Mouse (Mus musculus) heart, embryonic 12.5 days (tissue): ENCODE results near the gene Gm4981. TPM values are rescaled to one million over a fixed set of nuclear protein-coding genes. Genes with fewer than 3 reads are reported as not detected.
"Not testable (repeated sequence)": the region's sequence is repeated elsewhere in the genome, so short reads cannot be mapped to it uniquely, and the experiment has no call there.

Source experiments
- ATAC-seq: fragments of 200-750 bp; cut with Nextera tagmentation; 2 replicates; pipeline ENCODE4 v1.8.0; 2017; ENCODE audit warnings: moderate TSS enrichment, moderate library complexity; ENCODE audit not compliant: insufficient number of reproducible peaks, low FRiP score
- H3K27ac ChIP-seq: fragments of 300-500 bp; sonication (generic); 2 replicates; pipeline ENCODE4 v1.5.1; 2016; ENCODE audit warnings: mild to moderate bottlenecking, moderate library complexity; ENCODE audit not compliant: poor library complexity, severe bottlenecking
- H3K27me3 ChIP-seq: fragments of 300-500 bp; sonication (generic); replicated peaks from 2 replicates; pipeline ENCODE4 v1.6.1; 2016; ENCODE audit warnings: mild to moderate bottlenecking, moderate library complexity
- H3K36me3 ChIP-seq: fragments of 300-500 bp; sonication (generic); 2 replicates; pipeline ENCODE4 v1.6.1; 2016; ENCODE audit warnings: mild to moderate bottlenecking, moderate library complexity
- H3K4me1 ChIP-seq: fragments of 300-500 bp; sonication (generic); replicated peaks from 2 replicates; pipeline ENCODE4 v1.6.1; 2016; ENCODE audit warnings: mild to moderate bottlenecking
- H3K4me2 ChIP-seq: fragments of 300-500 bp; sonication (generic); 2 replicates; pipeline ENCODE4 v1.6.1; 2016; ENCODE audit warnings: mild to moderate bottlenecking, moderate library complexity
- H3K4me3 ChIP-seq: fragments of 300-500 bp; sonication (generic); 2 replicates; pipeline ENCODE4 v1.5.1; 2016; ENCODE audit warnings: mild to moderate bottlenecking
- H3K9ac ChIP-seq: fragments of 300-500 bp; sonication (generic); 2 replicates; pipeline ENCODE4 v1.6.1; 2016; ENCODE audit warnings: mild to moderate bottlenecking, moderate library complexity
- H3K9me3 ChIP-seq: fragments of 300-500 bp; sonication (generic); replicated peaks from 2 replicates; pipeline ENCODE4 v1.6.1; 2016; ENCODE audit warnings: mild to moderate bottlenecking, moderate library complexity
- WGBS: fragments of 180-500 bp; shearing (Covaris S2); methylation state at CpG from one replicate; pipeline ENCODE4 v1.1.7; 2016; 5-methylcytosine and 5-hydroxymethylcytosine counted together
- polyA plus RNA-seq: library from polyadenylated mRNA; unstranded; fragments of >200 nt; fragmentation: Nextera tagmentation; extraction: Ambion mirVana; gene quantifications from 2 replicates; pipeline ENCODE4 v1.2.1, GENCODE M21; 2016

The Gm4981 gene
- polyA plus RNA-seq, 1 experiment from 2014 or later, result not detected

DNA sequence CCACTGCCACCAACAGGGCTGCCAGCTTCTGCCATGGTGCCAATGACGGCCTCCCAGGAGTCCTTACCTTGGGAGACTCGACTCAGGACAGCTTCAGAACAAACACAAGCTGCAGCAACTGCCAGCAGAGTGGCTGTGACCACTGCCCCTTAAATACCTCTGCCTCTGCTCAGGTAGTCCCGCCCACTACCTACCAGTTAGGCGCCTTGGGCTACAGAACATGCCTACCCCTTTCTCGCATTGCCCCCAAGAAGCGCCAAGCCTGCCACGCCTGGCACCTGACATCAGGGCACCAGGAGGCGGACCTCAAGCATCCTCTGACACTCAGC, 3.9 kb downstream of the Gm4981 start, which contains the start of gene Duxf3:
Gene Duxf3 (minus strand): TSS at position 35 of the 329 bp plus-strand sequence.
- H3K4me1 ChIP-seq, H3K27ac ChIP-seq, H3K9ac ChIP-seq, H3K27me3 ChIP-seq, H3K4me3 ChIP-seq, H3K4me2 ChIP-seq, H3K36me3 ChIP-seq: not testable (repeated sequence)
- peaks cover 28% of the 10 kb centered on the region for H3K9me3 ChIP-seq
- WGBS, result 65% methylated on average over 6 of the region's 8 CpGs
- peak; percentile 56 for ATAC-seq

DNA sequence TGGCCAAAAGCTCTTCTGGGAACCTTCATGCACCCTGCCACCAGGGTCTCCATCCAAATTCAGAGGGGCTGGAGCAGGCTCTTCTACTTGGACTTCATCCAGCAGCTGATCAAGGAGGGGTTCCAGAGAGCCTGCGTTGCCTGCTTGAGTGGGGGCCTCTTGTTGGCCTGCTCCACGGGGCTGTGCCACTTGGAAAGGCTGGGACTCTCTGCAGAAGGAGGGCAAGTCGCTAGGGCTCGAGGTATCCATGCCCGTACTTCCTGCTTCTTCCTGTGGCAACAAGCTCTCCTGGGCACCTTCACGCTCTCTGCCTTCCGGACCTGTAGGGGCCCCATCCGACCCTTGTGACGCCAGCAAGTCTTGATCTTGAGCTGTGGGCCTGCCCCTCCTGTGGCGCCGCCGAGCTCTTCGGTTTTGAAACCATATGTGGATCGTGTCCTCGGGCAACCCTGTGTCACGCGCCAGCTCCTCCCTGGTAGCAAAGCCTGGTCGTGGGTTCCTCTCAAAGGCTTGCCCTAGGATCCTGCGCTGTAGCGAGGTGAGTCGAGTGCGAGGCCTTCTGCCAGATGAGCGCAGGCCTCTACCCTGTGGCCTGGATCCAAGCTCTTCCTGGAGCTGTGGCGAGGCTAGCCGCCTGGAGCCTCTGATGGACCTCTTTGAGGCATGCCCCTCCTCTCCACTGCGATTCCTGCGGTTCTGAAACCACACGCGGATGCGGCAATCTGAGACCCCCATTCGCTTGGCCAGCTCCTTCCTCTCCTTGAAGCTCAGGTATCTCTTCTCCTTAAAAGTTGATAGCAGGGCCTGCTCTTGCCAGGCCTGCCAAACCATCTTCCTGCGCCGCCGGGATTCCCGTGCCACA, 4.5 kb downstream of the Gm4981 start:
- H3K4me3 ChIP-seq, H3K4me2 ChIP-seq, H3K4me1 ChIP-seq, H3K27me3 ChIP-seq, H3K9ac ChIP-seq, H3K27ac ChIP-seq, H3K36me3 ChIP-seq: not testable (repeated sequence)
- 83% methylated on average over 35 of the region's 35 CpGs for whole genome bisulfite sequencing
- peaks cover 26% of the 10 kb centered on the region for H3K9me3 ChIP-seq
- ATAC-seq, result peak; percentile 85

DNA sequence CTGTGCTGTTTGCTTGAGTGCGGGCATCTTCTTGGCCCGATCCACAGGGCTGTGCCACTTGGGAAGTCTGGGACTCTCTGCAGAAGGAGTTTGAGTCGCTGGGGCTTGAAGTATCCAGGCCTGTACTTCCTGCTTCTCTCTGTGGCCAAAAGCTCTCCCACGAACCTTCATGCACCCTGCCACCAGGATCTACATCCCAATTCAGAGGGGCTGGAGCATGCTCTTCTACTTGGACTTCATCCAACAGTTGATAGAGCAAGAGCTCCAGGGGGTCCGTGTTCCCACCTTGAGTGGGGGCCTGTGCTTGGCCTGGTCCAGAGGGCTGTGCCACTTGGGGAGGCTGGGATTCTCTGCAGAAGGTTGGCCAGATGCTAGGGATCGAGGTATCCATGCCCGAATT, 5.4 kb downstream of the Gm4981 start:
- H3K4me1 ChIP-seq, H3K9ac ChIP-seq, H3K4me3 ChIP-seq, H3K27ac ChIP-seq, H3K4me2 ChIP-seq, H3K27me3 ChIP-seq, H3K36me3 ChIP-seq: not testable (repeated sequence)
- peak; percentile 43 for ATAC-seq
- peaks cover 24% of the 10 kb centered on the region for H3K9me3 ChIP-seq
- WGBS, result 83% methylated on average over 5 of the region's 7 CpGs

DNA sequence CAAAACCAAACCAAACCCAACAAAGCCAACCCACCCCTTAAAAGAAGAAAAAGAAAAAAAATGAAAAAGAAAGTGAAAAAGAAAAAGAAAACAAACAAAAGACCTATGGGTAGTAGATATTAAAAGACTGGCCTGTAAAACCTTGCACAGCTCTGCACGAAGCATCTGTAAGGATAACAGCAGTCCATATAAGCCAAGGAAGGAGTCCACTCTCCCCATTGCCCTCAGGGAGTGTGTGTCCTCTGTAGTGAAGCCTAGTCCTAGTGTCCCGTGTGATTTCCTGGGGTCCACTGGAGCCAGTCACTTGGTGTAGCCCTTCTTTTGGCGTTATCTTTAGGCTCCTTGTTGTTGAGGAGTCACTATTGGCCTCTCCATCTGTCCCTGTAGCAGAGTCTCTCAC, 6.5 kb downstream of the Gm4981 start:
- H3K9ac ChIP-seq, ATAC-seq, H3K4me1 ChIP-seq, H3K4me3 ChIP-seq, H3K4me2 ChIP-seq, H3K36me3 ChIP-seq, H3K27ac ChIP-seq, H3K27me3 ChIP-seq: not testable (repeated sequence)
- WGBS, result 52% methylated on average over 3 of the region's 3 CpGs
- peaks cover 22% of the 10 kb centered on the region for H3K9me3 ChIP-seq

DNA sequence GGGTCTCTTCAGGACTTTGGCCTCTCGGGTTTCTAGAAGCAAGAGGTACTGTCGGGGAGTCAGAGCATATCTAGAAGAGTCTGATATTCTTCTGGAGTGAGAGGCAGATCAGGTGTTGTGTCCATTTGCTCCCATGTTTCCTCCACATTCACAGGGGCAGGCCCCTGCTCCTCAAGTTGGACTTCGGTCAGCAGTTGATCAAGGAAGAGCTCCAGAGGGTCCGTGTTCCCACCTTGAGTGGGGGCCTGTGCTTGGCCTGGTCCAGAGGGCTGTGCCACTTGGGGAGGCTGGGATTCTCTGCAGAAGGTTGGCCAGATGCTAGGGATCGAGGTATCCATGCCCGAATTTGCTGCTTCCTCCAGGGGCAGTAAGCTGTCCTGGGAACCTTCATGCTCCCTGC, 8.7 kb downstream of the Gm4981 start:
- not testable (repeated sequence) for H3K27me3 ChIP-seq, H3K4me3 ChIP-seq, H3K9ac ChIP-seq, H3K36me3 ChIP-seq, H3K4me1 ChIP-seq, ATAC-seq, H3K4me2 ChIP-seq, H3K27ac ChIP-seq
- 61% methylated on average over 3 of the region's 6 CpGs for WGBS
- H3K9me3 ChIP-seq, result peaks cover 19% of the 10 kb centered on the region

DNA sequence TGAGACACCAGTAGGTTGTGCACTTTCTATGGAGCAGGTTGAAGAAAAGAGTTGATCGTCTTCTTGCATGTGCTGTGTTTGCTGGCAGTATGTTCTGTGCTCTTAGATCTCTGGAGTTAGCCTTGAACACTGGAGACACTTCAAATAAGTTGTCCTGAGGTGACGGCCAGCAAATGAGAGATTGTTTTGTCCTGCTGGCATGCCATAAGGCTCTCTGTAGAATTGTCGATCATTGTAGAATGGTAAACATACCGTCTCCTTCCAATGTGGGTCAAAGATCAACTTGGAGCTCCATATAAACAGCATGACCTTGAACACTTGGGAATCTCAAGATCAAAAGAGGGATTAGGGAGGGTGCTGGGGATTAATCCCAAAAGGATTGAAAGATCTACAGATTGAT, 10.1 kb downstream of the Gm4981 start:
- H3K4me1 ChIP-seq, H3K36me3 ChIP-seq, H3K9me3 ChIP-seq, H3K9ac ChIP-seq, H3K4me2 ChIP-seq, H3K4me3 ChIP-seq, H3K27ac ChIP-seq, H3K27me3 ChIP-seq, ATAC-seq: not testable (repeated sequence)
- 68% methylated on average over 4 of the region's 4 CpGs for WGBS

DNA sequence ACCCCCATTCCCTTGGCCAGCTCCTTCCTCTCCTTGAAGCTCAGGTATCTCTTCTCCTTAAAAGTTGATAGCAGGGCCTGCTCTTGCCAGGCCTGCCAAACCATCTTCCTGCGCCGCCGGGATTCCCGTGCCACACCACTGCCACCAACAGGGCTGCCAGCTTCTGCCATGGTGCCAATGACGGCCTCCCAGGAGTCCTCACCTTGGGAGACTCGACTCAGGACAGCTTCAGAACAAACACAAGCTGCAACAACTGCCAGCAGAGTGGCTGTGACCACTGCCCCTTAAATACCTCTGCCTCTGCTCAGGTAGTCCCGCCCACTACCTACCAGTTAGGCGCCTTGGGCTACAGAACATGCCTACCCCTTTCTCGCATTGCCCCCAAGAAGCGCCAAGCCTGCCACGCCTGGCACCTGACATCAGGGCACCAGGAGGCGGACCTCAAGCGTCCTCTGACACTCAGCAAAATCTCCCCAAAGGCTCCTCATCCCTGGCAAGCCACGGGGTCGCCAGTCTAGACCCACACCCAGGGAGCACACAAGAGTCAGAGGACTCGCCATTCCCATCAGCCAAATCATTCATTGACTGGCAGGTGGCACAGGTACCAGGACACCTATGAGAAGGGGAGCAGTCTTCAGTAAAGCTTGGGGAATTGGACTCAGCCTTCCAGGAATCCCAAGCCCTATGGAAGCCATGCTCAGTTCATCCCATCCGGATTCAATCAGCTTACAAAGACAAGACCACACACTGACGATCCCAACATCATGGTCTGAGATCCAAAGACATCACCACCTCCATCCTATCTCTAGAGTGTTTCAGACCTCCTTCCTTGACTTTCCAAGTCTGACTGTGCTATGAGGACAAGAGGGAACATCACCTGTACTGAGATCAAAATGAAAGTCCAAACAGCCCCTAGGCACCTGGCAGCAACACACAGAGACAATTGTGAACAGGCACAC, 11.4 kb downstream of the Gm4981 start, which contains the start of gene AW822073:
Gene AW822073 (minus strand): TSS at position 104 of the 959 bp plus-strand sequence.
- 75% methylated on average over 18 of the region's 18 CpGs for WGBS
- ATAC-seq, H3K9ac ChIP-seq, H3K4me3 ChIP-seq, H3K9me3 ChIP-seq, H3K27me3 ChIP-seq, H3K4me1 ChIP-seq, H3K36me3 ChIP-seq, H3K4me2 ChIP-seq, H3K27ac ChIP-seq: not testable (repeated sequence)

DNA sequence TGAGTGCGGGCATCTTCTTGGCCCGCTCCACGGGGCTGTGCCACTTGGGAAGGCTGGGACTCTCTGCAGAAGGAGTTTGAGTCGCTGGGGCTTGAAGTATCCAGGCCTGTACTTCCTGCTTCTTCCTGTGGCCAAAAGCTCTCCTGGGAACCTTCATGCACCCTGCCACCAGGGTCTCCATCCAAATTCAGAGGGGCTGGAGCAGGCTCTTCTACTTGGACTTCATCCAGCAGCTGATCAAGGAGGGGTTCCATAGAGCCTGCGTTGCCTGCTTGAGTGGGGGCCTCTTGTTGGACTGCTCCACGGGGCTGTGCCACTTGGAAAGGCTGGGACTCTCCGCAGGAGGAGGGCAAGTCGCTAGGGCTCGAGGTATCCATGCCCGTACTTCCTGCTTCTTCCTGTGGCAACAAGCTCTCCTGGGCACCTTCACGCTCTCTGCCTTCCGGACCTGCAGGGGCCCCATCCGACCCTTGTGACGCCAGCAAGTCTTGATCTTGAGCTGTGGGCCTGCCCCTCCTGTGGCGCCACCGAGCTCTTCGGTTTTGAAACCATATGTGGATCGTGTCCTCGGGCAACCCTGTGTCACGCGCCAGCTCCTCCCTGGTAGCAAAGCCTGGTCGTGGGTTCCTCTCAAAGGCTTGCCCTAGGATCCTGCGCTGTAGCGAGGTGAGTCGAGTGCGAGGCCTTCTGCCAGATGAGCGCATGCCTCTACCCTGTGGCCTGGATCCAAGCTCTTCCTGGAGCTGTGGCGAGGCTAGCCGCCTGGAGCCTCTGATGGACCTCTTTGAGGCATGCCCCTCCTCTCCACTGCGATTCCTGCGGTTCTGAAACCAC, 12.3 kb downstream of the Gm4981 start:
- H3K4me1 ChIP-seq, H3K27ac ChIP-seq, H3K4me2 ChIP-seq, H3K27me3 ChIP-seq, ATAC-seq, H3K4me3 ChIP-seq, H3K36me3 ChIP-seq, H3K9ac ChIP-seq: not testable (repeated sequence)
- peaks cover 10% of the 10 kb centered on the region for H3K9me3 ChIP-seq
- 80% methylated on average over 31 of the region's 31 CpGs for WGBS

DNA sequence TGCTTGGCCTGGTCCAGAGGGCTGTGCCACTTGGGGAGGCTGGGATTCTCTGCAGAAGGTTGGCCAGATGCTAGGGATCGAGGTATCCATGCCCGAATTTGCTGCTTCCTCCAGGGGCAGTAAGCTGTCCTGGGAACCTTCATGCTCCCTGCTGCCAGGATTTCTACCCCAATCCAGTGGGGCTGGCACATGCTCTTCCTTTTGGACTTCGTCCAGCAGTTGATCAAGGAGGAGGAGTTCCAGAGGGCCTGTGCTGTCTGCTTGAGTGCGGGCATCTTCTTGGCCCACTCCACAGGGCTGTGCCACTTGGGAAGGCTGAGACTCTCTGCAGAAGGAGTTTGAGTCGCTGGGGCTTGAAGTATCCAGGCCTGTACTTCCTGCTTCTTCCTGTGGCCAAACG, 13.3 kb downstream of the Gm4981 start:
- H3K4me1 ChIP-seq, H3K36me3 ChIP-seq, H3K9ac ChIP-seq, ATAC-seq, H3K27me3 ChIP-seq, H3K27ac ChIP-seq, H3K4me3 ChIP-seq, H3K4me2 ChIP-seq: not testable (repeated sequence)
- H3K9me3 ChIP-seq, result peaks cover 10% of the 10 kb centered on the region
- 76% methylated on average over 4 of the region's 6 CpGs for WGBS

DNA sequence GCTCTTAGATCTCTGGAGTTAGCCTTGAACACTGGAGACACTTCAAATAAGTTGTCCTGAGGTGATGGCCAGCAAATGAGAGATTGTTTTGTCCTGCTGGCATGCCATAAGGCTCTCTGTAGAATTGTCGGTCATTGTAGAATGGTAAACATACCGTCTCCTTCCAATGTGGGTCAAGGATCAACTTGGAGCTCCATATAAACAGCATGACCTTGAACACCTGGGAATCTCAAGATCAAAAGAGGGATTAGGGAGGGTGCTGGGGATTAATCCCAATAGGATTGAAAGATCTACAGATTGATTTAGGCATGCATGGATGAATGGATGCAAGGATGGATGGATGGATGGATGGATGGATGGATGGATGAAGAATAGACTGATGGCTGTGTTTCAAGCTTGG, 14.9 kb downstream of the Gm4981 start:
- WGBS, result 88% methylated on average over 2 of the region's 2 CpGs
- H3K27me3 ChIP-seq, H3K27ac ChIP-seq, H3K4me3 ChIP-seq, ATAC-seq, H3K36me3 ChIP-seq, H3K4me2 ChIP-seq, H3K4me1 ChIP-seq, H3K9ac ChIP-seq: not testable (repeated sequence)
- peaks cover 10% of the 10 kb centered on the region for H3K9me3 ChIP-seq

DNA sequence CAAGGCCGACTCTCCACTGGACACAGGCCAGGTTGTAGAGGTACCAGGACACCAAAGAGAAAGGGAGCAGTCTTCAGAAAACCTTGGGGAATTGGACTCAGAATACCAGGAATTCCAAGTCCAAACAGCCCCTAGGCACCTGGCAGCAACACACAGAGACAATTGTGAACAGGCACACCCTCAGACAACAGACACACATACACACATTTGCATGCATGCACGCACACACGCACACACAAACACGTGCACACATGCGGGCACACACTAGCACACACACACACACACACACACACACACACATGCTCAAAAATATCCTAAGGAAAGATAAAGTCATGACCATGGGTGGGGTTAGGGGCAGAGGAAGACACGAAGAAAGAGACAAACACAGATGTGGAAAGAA, 15.8 kb downstream of the Gm4981 start:
- WGBS, result 81% methylated on average over 6 of the region's 6 CpGs
- Histone ChIP-seq H3K36me3 (no peaks in the 10 kb centered on the region), H3K27me3 (no peaks in the 10 kb centered on the region), H3K4me3 (no peak overlapping the region), H3K9me3 (peaks cover 7% of the 10 kb centered on the region), H3K4me2 (no peak overlapping the region), H3K4me1 (no peaks in the 10 kb centered on the region), H3K27ac (no peak overlapping the region), H3K9ac (no peak overlapping the region)
- ATAC-seq, result no peak
